Mouse (Mus musculus) megakaryocyte, adult 5-6 weeks (primary cell): ENCODE results near the gene Gm49416. TPM values are rescaled to one million over a fixed set of nuclear protein-coding genes. Genes with fewer than 3 reads are reported as not detected.
"Not testable (repeated sequence)": the region's sequence is repeated elsewhere in the genome, so short reads cannot be mapped to it uniquely, and the experiment has no call there.

Source experiments
- ATAC-seq: 2 replicates; pipeline ENCODE4 v1.8.0; 2016; ENCODE audit warnings: mild to moderate bottlenecking, inconsistent platforms; ENCODE audit not compliant: poor library complexity, severe bottlenecking
- total RNA-seq, 2 experiments: library from RNA; stranded (forward) in 1 of 2; stranded (reverse) in 1 of 2; fragments of 153-499, 151-499 nt in 1 of 2; fragments of 221-1000, 200-1000 nt in 1 of 2; gene quantifications; 2 replicates each; pipeline versions ENCODE4 v1.2.3 to v1.2.4; 2015 to 2017

Gene Gm49416
- total RNA-seq (2015) (0.27 TPM in 1 of 2 replicates, not detected in the other), total RNA-seq (2017) (0.85 TPM in 1 of 2 replicates, not detected in the other)

GRCm38 (mm10) chr19:8888511-8889385, at the start of gene Gm49416, which contains the start of gene 1810009A15Rik:
TSS of gene Gm49416 (plus strand) at chr19:8888926.
TSS of gene 1810009A15Rik (plus strand) at chr19:8888853.
- peak; percentile 95 for ATAC-seq

GRCm38 (mm10) chr19:8839103-8839907, 49.4 kb upstream of the Gm49416 start, which contains the start of gene Gng3:
TSS of gene Gng3 (minus strand) at chr19:8839194.
- ATAC-seq, result no peak

GRCm38 (mm10) chr19:8839908-8840791, 48.6 kb upstream of the Gm49416 start:
- ATAC-seq, result peak; percentile 78

- no peak for ATAC-seq
Measured at GRCm38 (mm10) chr19:8841012-8841411, 47.7 kb upstream of the Gm49416 start.

GRCm38 (mm10) chr19:8842961-8843360, 45.8 kb upstream of the Gm49416 start:
- ATAC-seq, result no peak

- peak; percentile 64 for ATAC-seq
Measured at GRCm38 (mm10) chr19:8844371-8845129, 44.2 kb upstream of the Gm49416 start.

GRCm38 (mm10) chr19:8848356-8848755, 40.4 kb upstream of the Gm49416 start:
- ATAC-seq, result no peak

GRCm38 (mm10) chr19:8850402-8850901, 38.3 kb upstream of the Gm49416 start, which contains the start of gene Lrrn4cl:
TSS of gene Lrrn4cl (plus strand) at chr19:8850768.
- no peak for ATAC-seq

- no peak for ATAC-seq
Measured at GRCm38 (mm10) chr19:8851639-8852038, 37.1 kb upstream of the Gm49416 start.

GRCm38 (mm10) chr19:8852236-8852928, 36.3 kb upstream of the Gm49416 start:
- no peak for ATAC-seq

- no peak for ATAC-seq
Measured at GRCm38 (mm10) chr19:8853117-8853516, 35.6 kb upstream of the Gm49416 start.

GRCm38 (mm10) chr19:8857689-8858088, 31.0 kb upstream of the Gm49416 start:
- peak; percentile 52; the same call in 1 of the 2 replicates for ATAC-seq

GRCm38 (mm10) chr19:8859018-8859417, 29.7 kb upstream of the Gm49416 start:
- no peak for ATAC-seq

- ATAC-seq, result no peak
Measured at GRCm38 (mm10) chr19:8864265-8864664, 24.5 kb upstream of the Gm49416 start.

GRCm38 (mm10) chr19:8870381-8870780, 18.3 kb upstream of the Gm49416 start:
- not testable (repeated sequence) for ATAC-seq

GRCm38 (mm10) chr19:8870838-8871237, 17.9 kb upstream of the Gm49416 start:
- ATAC-seq, result no peak; the same call in 1 of the 2 replicates

- peak; percentile 100 for ATAC-seq
Measured at GRCm38 (mm10) chr19:8871267-8872186, 17.2 kb upstream of the Gm49416 start, which contains the start of gene Ubxn1. TSS of gene Ubxn1 (plus strand) at chr19:8871496.
